Mouse (Mus musculus) Patski (cell line): ENCODE results near the gene Tanc1. TPM values are rescaled to one million over a fixed set of nuclear protein-coding genes. Genes with fewer than 3 reads are reported as not detected.

Experiments
- ATAC-seq: fragments of 100-300 bp; one replicate; pipeline ENCODE4 v1.8.0; 2021
- CTCF ChIA-PET: fragments of 350-600 bp; sonication (Branson Sonifier 250); formaldehyde crosslinking; loops from one replicate; lab custom pipeline; 2022; ENCODE audit warnings: inconsistent platforms; lab: Charles Lee
- POLR2A ChIA-PET: fragments of 350-600 bp; sonication (Branson Sonifier 250); formaldehyde crosslinking; loops from one replicate; lab custom pipeline; 2022; ENCODE audit warnings: antibody characterized with exemption, inconsistent platforms; lab: Charles Lee
- DNase-seq: peaks from one replicate; pipeline ENCODE4 v3.0.0-alpha.2; 2011; ENCODE audit warnings: low read depth, low spot score
- H3K27me3 ChIP-seq: fragments of 371-371 bp; one replicate; pipeline ENCODE4 v1.5.1; 2021
- CTCF ChIP-seq: fragments of 100-300 bp; IDR thresholded peaks from one replicate; pipeline ENCODE4 v1.5.1; 2021
- in situ Hi-C: fragments of 300-500 bp; cut with MboI; formaldehyde crosslinking; loops from 3 replicates; pipeline ENCODE4 v1.11.1; 2018; ENCODE audit warnings: low pct_unique_long_range_greater_than_20kb, mixed read lengths
- polyA plus RNA-seq: library from polyadenylated mRNA; unstranded; gene quantifications from one replicate; pipeline ENCODE4 v1.2.3, GENCODE M21; 2021

The Tanc1 gene
- polyA plus RNA-seq, 1 experiment from 2014 or later = 45.3 TPM

- DNase-seq (no peak), ATAC-seq (peak; percentile 32)
- POLR2A ChIA-PET = interaction anchor here (0.6 kb wide), 2 partner anchors 96 to 224 kb away, joined by 3 read pairs; no protein-coding TSS in a partner anchor
- TF ChIP-seq CTCF = no peak
- CTCF ChIA-PET = interaction anchor here (1.5 to 1.8 kb wide), 2 partner anchors 10 to 341 kb away, joined by 3 to 7 read pairs; no protein-coding TSS in a partner anchor
- in situ Hi-C loops = no loop called here
- no peaks in the 10 kb centered on the region for H3K27me3 ChIP-seq
Measured at GRCm38 (mm10) chr2:59882742-59883281, 271.0 kb downstream of the Tanc1 start.

GRCm38 (mm10) chr2:59889699-59890098, 277.9 kb downstream of the Tanc1 start:
- no peak for TF ChIP-seq CTCF
- H3K27me3 ChIP-seq = no peaks in the 10 kb centered on the region
- POLR2A ChIA-PET = no interaction called here
- in situ Hi-C loops = no loop called here
- ATAC-seq (no peak), DNase-seq (no peak)
- CTCF ChIA-PET = interaction anchor here (0.8 kb wide), 1 partner anchor 11 kb away, joined by 3 read pairs; no protein-coding TSS in a partner anchor

Other genes with a start within 250 kb of the Tanc1 start
- not detected for gene Dapl1, start 127.4 kb upstream of the Tanc1 start, polyA plus RNA-seq